Mouse (Mus musculus) forebrain, embryonic 13.5 days (tissue): Measurements from ENCODE around the gene Hrk. TPM values are rescaled to one million over a fixed set of nuclear protein-coding genes. Genes with fewer than 3 reads are reported as not detected.

Source experiments
- ATAC-seq: fragments of 200-750 bp; cut with Nextera tagmentation; 2 replicates; pipeline ENCODE4 v1.8.0; 2017
- H3K27ac ChIP-seq: fragments of 300-500 bp; sonication (generic); 2 replicates; pipeline ENCODE4 v1.5.1; 2015; ENCODE audit warnings: inconsistent platforms, mild to moderate bottlenecking, moderate library complexity
- H3K27me3 ChIP-seq: fragments of 300-500 bp; sonication (generic); 2 replicates; pipeline ENCODE4 v1.6.1; 2015; ENCODE audit warnings: mild to moderate bottlenecking, inconsistent platforms
- H3K36me3 ChIP-seq: fragments of 300-500 bp; sonication (generic); 2 replicates; pipeline ENCODE4 v1.6.1; 2015; ENCODE audit warnings: mild to moderate bottlenecking, inconsistent platforms; ENCODE audit not compliant: poor library complexity, severe bottlenecking
- H3K4me1 ChIP-seq: fragments of 300-500 bp; sonication (generic); 2 replicates; pipeline ENCODE4 v1.6.1; 2015; ENCODE audit warnings: inconsistent platforms
- H3K4me2 ChIP-seq: fragments of 300-500 bp; sonication (generic); 2 replicates; pipeline ENCODE4 v1.6.1; 2015; ENCODE audit warnings: inconsistent platforms, mild to moderate bottlenecking, moderate library complexity
- H3K4me3 ChIP-seq: fragments of 300-500 bp; sonication (generic); 2 replicates; pipeline ENCODE4 v1.5.1; 2015; ENCODE audit warnings: mild to moderate bottlenecking, inconsistent platforms
- H3K9ac ChIP-seq: fragments of 300-500 bp; sonication (generic); 2 replicates; pipeline ENCODE4 v1.6.1; 2015; ENCODE audit warnings: mild to moderate bottlenecking, inconsistent platforms
- H3K9me3 ChIP-seq: fragments of 300-500 bp; sonication (generic); replicated peaks from 2 replicates; pipeline ENCODE4 v1.6.1; 2016; ENCODE audit warnings: inconsistent platforms
- WGBS: fragments of 180-500 bp; shearing (Covaris S2); methylation state at CpG from one replicate; pipeline ENCODE4 v1.1.7; 2015; 5-methylcytosine and 5-hydroxymethylcytosine counted together
- polyA plus RNA-seq: library from polyadenylated mRNA; unstranded; fragments of >200 nt; fragmentation: Nextera tagmentation; extraction: Ambion mirVana; gene quantifications from 2 replicates; pipeline ENCODE4 v1.2.1, GENCODE M21; 2015

Gene Hrk
- polyA plus RNA-seq, 1 experiment from 2014 or later, result 0.62 TPM

GRCm38 (mm10) chr5:118167561-118167995 lies 3.1 kb downstream of the Hrk start:
- Histone ChIP-seq H3K4me1 (peaks cover 25% of the 10 kb centered on the region), H3K27me3 (peaks cover 81% of the 10 kb centered on the region), H3K4me3 (no peak overlapping the region), H3K9me3 (no peaks in the 10 kb centered on the region), H3K36me3 (no peaks in the 10 kb centered on the region), H3K27ac (no peak overlapping the region), H3K4me2 (no peak overlapping the region), H3K9ac (no peak overlapping the region)
- 56% methylated on average over 8 of the region's 8 CpGs for WGBS
- ATAC-seq, result no peak

GRCm38 (mm10) chr5:118169222-118170221 lies 5.1 kb downstream of the Hrk start:
- Histone ChIP-seq H3K27ac (no peak overlapping the region), H3K9me3 (no peaks in the 10 kb centered on the region), H3K27me3 (peaks cover 84% of the 10 kb centered on the region), H3K9ac (peak overlapping the region; percentile 70), H3K4me3 (peak overlapping the region; percentile 54), H3K36me3 (no peaks in the 10 kb centered on the region), H3K4me1 (peaks cover 31% of the 10 kb centered on the region), H3K4me2 (peak overlapping the region; percentile 97)
- WGBS, result under 1% methylated on average over 70 of the region's 117 CpGs
- ATAC-seq, result peak; percentile 58

GRCm38 (mm10) chr5:118170888-118171529 lies 6.6 kb downstream of the Hrk start:
- no peak for ATAC-seq
- peak overlapping the region; percentile 97 for H3K4me2 ChIP-seq
- peaks cover 34% of the 10 kb centered on the region for H3K4me1 ChIP-seq
- H3K9me3 ChIP-seq, result peaks cover 4% of the 10 kb centered on the region; the same call in 1 of the 2 replicates
- under 1% methylated on average over 25 of the region's 25 CpGs for WGBS
- no peak overlapping the region for H3K9ac ChIP-seq
- H3K27me3 ChIP-seq, result peaks cover 91% of the 10 kb centered on the region
- peak overlapping the region; percentile 37 for H3K4me3 ChIP-seq
- no peak overlapping the region for H3K27ac ChIP-seq
- no peaks in the 10 kb centered on the region for H3K36me3 ChIP-seq

GRCm38 (mm10) chr5:118171665-118172064 lies 7.2 kb downstream of the Hrk start:
- ATAC-seq, result no peak
- WGBS, result under 1% methylated on average over 36 of the region's 36 CpGs
- H3K4me2 ChIP-seq, result peak overlapping the region; percentile 97
- H3K36me3 ChIP-seq, result no peaks in the 10 kb centered on the region
- H3K27ac ChIP-seq, result no peak overlapping the region
- H3K4me1 ChIP-seq, result peaks cover 34% of the 10 kb centered on the region
- H3K4me3 ChIP-seq, result peak overlapping the region; percentile 37
- peaks cover 4% of the 10 kb centered on the region; the same call in 1 of the 2 replicates for H3K9me3 ChIP-seq
- H3K9ac ChIP-seq, result peak overlapping the region; percentile 40; the same call in 1 of the 2 replicates
- peaks cover 87% of the 10 kb centered on the region for H3K27me3 ChIP-seq

- under 1% methylated on average over 27 of the region's 27 CpGs for WGBS
Measured at GRCm38 (mm10) chr5:118172078-118172723, 7.8 kb downstream of the Hrk start.

GRCm38 (mm10) chr5:118174310-118175009 lies 10.0 kb downstream of the Hrk start:
- ATAC-seq, result no peak
- Histone ChIP-seq H3K4me1 (peaks cover 29% of the 10 kb centered on the region), H3K4me3 (peak overlapping the region; percentile 20), H3K27ac (no peak overlapping the region), H3K27me3 (peaks cover 65% of the 10 kb centered on the region), H3K4me2 (peak overlapping the region; percentile 53), H3K9ac (no peak overlapping the region), H3K9me3 (peaks cover 4% of the 10 kb centered on the region; the same call in 1 of the 2 replicates), H3K36me3 (no peaks in the 10 kb centered on the region)
- under 1% methylated on average over 22 of the region's 22 CpGs for WGBS

More at GRCm38 (mm10) chr5:118172078-118172723, 7.8 kb downstream of the Hrk start:
- Histone ChIP-seq H3K4me3 (peak overlapping the region; percentile 37), H3K27ac (no peak overlapping the region), H3K4me1 (peaks cover 34% of the 10 kb centered on the region), H3K4me2 (peak overlapping the region; percentile 97), H3K36me3 (no peaks in the 10 kb centered on the region), H3K9me3 (peaks cover 4% of the 10 kb centered on the region; the same call in 1 of the 2 replicates), H3K9ac (0 out of 2 replicates have a peak overlapping the region, but pooled peaks have one; percentile 40), H3K27me3 (peaks cover 86% of the 10 kb centered on the region)
- no peak for ATAC-seq

GRCm38 (mm10) chr5:118175137-118175536 lies 10.7 kb downstream of the Hrk start:
- Histone ChIP-seq H3K9ac (no peak overlapping the region), H3K27ac (no peak overlapping the region), H3K27me3 (peaks cover 62% of the 10 kb centered on the region), H3K9me3 (peaks cover 4% of the 10 kb centered on the region; the same call in 1 of the 2 replicates), H3K4me1 (peaks cover 29% of the 10 kb centered on the region), H3K4me3 (no peak overlapping the region), H3K36me3 (no peaks in the 10 kb centered on the region), H3K4me2 (no peak overlapping the region; the same call in 1 of the 2 replicates)
- WGBS, result 40% methylated on average over 2 of the region's 2 CpGs
- ATAC-seq, result no peak

GRCm38 (mm10) chr5:118177640-118178039 lies 13.2 kb downstream of the Hrk start:
- WGBS, result 72% methylated on average over 7 of the region's 7 CpGs
- Histone ChIP-seq H3K4me2 (no peak overlapping the region), H3K36me3 (no peaks in the 10 kb centered on the region), H3K27me3 (peaks cover 37% of the 10 kb centered on the region), H3K9ac (no peak overlapping the region), H3K27ac (no peak overlapping the region), H3K4me1 (peaks cover 9% of the 10 kb centered on the region), H3K9me3 (peaks cover 4% of the 10 kb centered on the region; the same call in 1 of the 2 replicates), H3K4me3 (no peak overlapping the region)
- ATAC-seq, result no peak

- no peak overlapping the region for H3K4me2 ChIP-seq
- no peak overlapping the region for H3K9ac ChIP-seq
- no peak overlapping the region for H3K27ac ChIP-seq
- no peak overlapping the region for H3K4me3 ChIP-seq
- H3K27me3 ChIP-seq, result peaks cover 2% of the 10 kb centered on the region; the same call in 1 of the 2 replicates
- peak; percentile 62; the same call in 1 of the 2 replicates for ATAC-seq
- no peaks in the 10 kb centered on the region for H3K9me3 ChIP-seq
- H3K4me1 ChIP-seq, result peaks cover 8% of the 10 kb centered on the region
- no peaks in the 10 kb centered on the region for H3K36me3 ChIP-seq
- WGBS, result 51% methylated on average over 9 of the region's 9 CpGs
Measured at GRCm38 (mm10) chr5:118186903-118187633, 22.6 kb downstream of the Hrk start.

GRCm38 (mm10) chr5:118188356-118188755 lies 23.9 kb downstream of the Hrk start:
- Histone ChIP-seq H3K4me2 (no peak overlapping the region), H3K4me3 (no peak overlapping the region), H3K9me3 (no peaks in the 10 kb centered on the region), H3K4me1 (peaks cover 17% of the 10 kb centered on the region), H3K9ac (no peak overlapping the region), H3K27me3 (peaks cover 2% of the 10 kb centered on the region; the same call in 1 of the 2 replicates), H3K27ac (no peak overlapping the region), H3K36me3 (no peaks in the 10 kb centered on the region)
- WGBS, result 62% methylated on average over 6 of the region's 6 CpGs
- ATAC-seq, result no peak
